In the genomic region with DNA sequence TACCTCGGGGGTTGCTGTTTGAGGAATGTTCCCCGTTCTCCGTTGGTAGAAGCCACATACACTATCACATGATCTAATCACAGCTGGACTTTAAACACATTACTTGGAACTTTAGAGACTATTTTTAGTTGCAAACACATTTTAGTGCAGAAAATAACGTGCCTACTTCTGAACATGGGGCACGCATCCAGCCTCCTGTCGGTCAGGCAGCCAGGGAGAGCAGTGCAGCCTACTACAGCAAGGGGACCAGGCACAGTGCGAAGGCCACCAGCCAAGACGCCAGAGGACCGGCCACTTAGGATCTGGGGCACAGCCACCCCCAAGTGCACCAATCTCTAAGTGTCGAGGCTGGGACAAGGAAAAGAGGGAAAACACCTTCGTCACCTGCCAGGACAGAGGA, we compare ENCODE assay signal across 13 mouse cellular contexts. TPM values are rescaled to one million over a fixed set of nuclear protein-coding genes. Genes with fewer than 3 reads are reported as not detected.
DNase-seq lines count a peak whose midpoint lies in the region; ATAC-seq and TF ChIP-seq lines count a peak whose summit lies in the region.
"Had no signal": no experiment of that assay in that cellular context is flagged by ENCODE, and none has a peak within 500 bp of the region (broad histone marks: within the 10 kb centered on the region; RNA-seq: fewer than 3 reads in every experiment).

No protein-coding gene starts in this region.

- intact Hi-C loops in heart, postnatal 25 days (cut with DNase I), result no loop called here

- no peak for TF ChIP-seq CTCF in stomach, postnatal 0 days (IDR thresholded peaks at IDR 0.05; ENCODE audit: low read depth)

- DNase-seq in heart, adult 11 months, result peak; percentile 93
- DNase-seq in heart, postnatal 25 days (ENCODE audit: low spot score), result no peak
- peak; percentile 23 for DNase-seq in heart, postnatal 4 days
- DNase-seq in stomach, postnatal 0 days (ENCODE audit: low spot score), result no peak
- no peak for DNase-seq in thymus, postnatal 0 days (ENCODE audit: low spot score)
- DNase-seq in embryo, embryonic 10 days (ENCODE audit: low spot score), result no peak
- DNase-seq: cerebellum, adult 18-20 months; embryo, embryonic 11 days had no signal

- 65% methylated on average over 11 of the region's 11 CpGs for WGBS in stomach, postnatal 0 days

- H3K27me3 ChIP-seq in megakaryocyte, embryonic 14.5 days (replicated peaks), result no peaks in the 10 kb centered on the region
- no peaks in the 10 kb centered on the region for H3K27me3 ChIP-seq in stomach, postnatal 0 days (ENCODE audit: control insufficient read depth, insufficient read depth, low read length)
- H3K27me3 ChIP-seq: limb, embryonic 12.5 days had no signal

- no peak for TF ChIP-seq EP300 in stomach, postnatal 0 days (optimal IDR thresholded peaks at IDR 0.05)

- ATAC-seq in megakaryocyte, adult 5-6 weeks (ENCODE audit: poor library complexity, severe bottlenecking), result no peak
- 0 out of 2 replicates have a peak, but pooled peaks have one; percentile 18 for ATAC-seq in stomach, postnatal 0 days (ENCODE audit: low FRiP score, low TSS enrichment)

- no peaks in the 10 kb centered on the region for H3K9me3 ChIP-seq in megakaryocyte, embryonic 14.5 days
- H3K9me3 ChIP-seq in stomach, postnatal 0 days (ENCODE audit: control insufficient read depth, low read length), result no peaks in the 10 kb centered on the region
- H3K9me3 ChIP-seq: limb, embryonic 12.5 days had no signal

- peaks cover 69% of the 10 kb centered on the region for H3K4me1 ChIP-seq in megakaryocyte, embryonic 14.5 days
- H3K4me1 ChIP-seq in stomach, postnatal 0 days (replicated peaks; ENCODE audit: control insufficient read depth, insufficient read depth), result no peaks in the 10 kb centered on the region
- H3K4me1 ChIP-seq: limb, embryonic 12.5 days had no signal

- H3K4me3 ChIP-seq in megakaryocyte, embryonic 14.5 days (replicated peaks), result peak overlapping the region; percentile 64
- H3K4me3 ChIP-seq in stomach, postnatal 0 days (ENCODE audit: low read depth, low read length), result no peak overlapping the region
- H3K4me3 ChIP-seq: erythroblast, embryonic 14.5 days; limb, embryonic 12.5 days had no signal

- H3K9ac ChIP-seq in stomach, postnatal 0 days (ENCODE audit: low read length), result no peak overlapping the region
- H3K9ac ChIP-seq: limb, embryonic 12.5 days had no signal

- peaks cover 97% of the 10 kb centered on the region for H3K36me3 ChIP-seq in megakaryocyte, embryonic 14.5 days (replicated peaks; ENCODE audit: low read length)
- H3K36me3 ChIP-seq in stomach, postnatal 0 days (ENCODE audit: control insufficient read depth, insufficient read depth, low read length), result peaks cover 51% of the 10 kb centered on the region

- no peak overlapping the region for H3K27ac ChIP-seq in stomach, postnatal 0 days (replicated peaks)
- H3K27ac ChIP-seq: limb, embryonic 12.5 days; macrophage had no signal

- H3K4me2 ChIP-seq in stomach, postnatal 0 days (replicated peaks; ENCODE audit: low read depth), result no peak overlapping the region
- H3K4me2 ChIP-seq: limb, embryonic 12.5 days had no signal

RNA-seq across cellular contexts. Expression of a gene that starts 39.5 kb away (rescaled TPM):
- 100 to 1,000 TPM; 194 to 218 TPM for total RNA-seq in heart, postnatal 25 days (2021)
- 87.1 and 333 TPM in 2 replicates for polyA plus RNA-seq in megakaryocyte, embryonic 14.5 days (2012; ENCODE audit: insufficient read depth, low replicate concordance)
- total RNA-seq in megakaryocyte, adult 5-6 weeks (2015), result 24.8 and 31.2 TPM in 2 replicates
- 15.5 and 23.6 TPM in 2 replicates for total RNA-seq in megakaryocyte, adult 5-6 weeks (2017)
- total RNA-seq in heart, postnatal 4 days (2021), result 100 to 1,000 TPM; 198 to 199 TPM
- 63.0 and 81.9 TPM in 2 replicates for polyA plus RNA-seq in stomach, postnatal 0 days (2015; fragmentation: Nextera tagmentation; extraction: Ambion mirVana)
- 124 and 130 TPM in 2 replicates for polyA plus RNA-seq in thymus, postnatal 0 days (2015; fragmentation: Nextera tagmentation; extraction: Ambion mirVana)

RNA-seq across cellular contexts. Expression of a gene that starts 45.6 kb away (rescaled TPM):
- total RNA-seq in heart, postnatal 25 days (2021), result 1 to 10 TPM; 5.0 to 5.3 TPM
- 52.7 and 124 TPM in 2 replicates for polyA plus RNA-seq in megakaryocyte, embryonic 14.5 days (2012; ENCODE audit: insufficient read depth, low replicate concordance)
- total RNA-seq in megakaryocyte, adult 5-6 weeks (2015), result 284 and 306 TPM in 2 replicates
- 339 and 371 TPM in 2 replicates for total RNA-seq in megakaryocyte, adult 5-6 weeks (2017)
- 1 to 10 TPM; 2.1 to 2.5 TPM for total RNA-seq in heart, postnatal 4 days (2021)
- polyA plus RNA-seq in stomach, postnatal 0 days (2015; fragmentation: Nextera tagmentation; extraction: Ambion mirVana), result 2.2 and 2.4 TPM in 2 replicates
- 9.6 and 10.3 TPM in 2 replicates for polyA plus RNA-seq in thymus, postnatal 0 days (2015; fragmentation: Nextera tagmentation; extraction: Ambion mirVana)

Comparison
In these comparisons a context has a peak if more than half of its experiments do, and no peak if none do; other contexts are left out.
1. DNase-seq: peak in heart, adult 11 months (single experiment) and heart, postnatal 4 days (single experiment); none in heart, postnatal 25 days (single experiment), stomach, postnatal 0 days (single experiment), thymus, postnatal 0 days (single experiment) and embryo, embryonic 10 days (single experiment).
2. RNA of a gene that starts 39.5 kb away (total RNA-seq): 194 to 218 TPM in heart, postnatal 25 days and 198 to 199 TPM in heart, postnatal 4 days; 15.5 to 31.2 TPM in megakaryocyte, adult 5-6 weeks; every median in the first group is over 4 times any median in the second.
3. RNA of a gene that starts 45.6 kb away (total RNA-seq): 284 to 371 TPM in megakaryocyte, adult 5-6 weeks; 5.0 to 5.3 TPM in heart, postnatal 25 days and 2.1 to 2.5 TPM in heart, postnatal 4 days; every median in the first group is over 10 times any median in the second.